Mouse (Mus musculus): ENCODE measurements around the gene Aoah. TPM values are rescaled to one million over a fixed set of nuclear protein-coding genes. Genes with fewer than 3 reads are reported as not detected.
A peak's percentile ranks its signal among the peaks of the same experiment; 100 is the strongest.

The Aoah gene
- polyA plus RNA-seq, 1 experiment from 2014 or later, result 2.0 TPM

DNA sequence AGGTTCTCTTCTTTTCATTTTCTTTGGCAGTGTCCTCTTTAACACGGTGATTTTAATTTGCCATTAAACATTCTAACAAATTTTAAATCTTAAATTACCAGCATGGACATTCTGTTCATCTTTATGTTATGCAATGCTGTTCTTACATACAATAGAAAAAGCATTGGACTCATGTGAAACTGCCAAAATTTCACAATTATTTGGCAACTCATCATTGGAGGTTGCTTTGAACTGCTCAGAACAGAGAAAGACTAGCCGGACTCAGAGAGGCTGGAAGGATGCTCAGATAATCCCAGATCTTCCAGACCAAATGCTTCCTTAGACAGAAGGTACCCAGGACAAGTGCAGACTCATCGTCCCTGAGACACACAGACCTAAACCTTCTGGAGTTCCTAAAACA, 126.5 kb downstream of the Aoah start:
- Histone ChIP-seq H3K27ac (no peak overlapping the region), H3K27me3 (no peaks in the 10 kb centered on the region), H3K4me2 (no peak overlapping the region), H3K9me3 (replicated peaks) (no peaks in the 10 kb centered on the region), H3K9ac (no peak overlapping the region), H3K4me3 (replicated peaks) (no peak overlapping the region), H3K4me1 (no peaks in the 10 kb centered on the region), H3K36me3 (no peaks in the 10 kb centered on the region)
- no peak for ATAC-seq (replicated peaks; ENCODE audit: low FRiP score)
- 85% methylated on average over 3 of the region's 3 CpGs for WGBS

DNA sequence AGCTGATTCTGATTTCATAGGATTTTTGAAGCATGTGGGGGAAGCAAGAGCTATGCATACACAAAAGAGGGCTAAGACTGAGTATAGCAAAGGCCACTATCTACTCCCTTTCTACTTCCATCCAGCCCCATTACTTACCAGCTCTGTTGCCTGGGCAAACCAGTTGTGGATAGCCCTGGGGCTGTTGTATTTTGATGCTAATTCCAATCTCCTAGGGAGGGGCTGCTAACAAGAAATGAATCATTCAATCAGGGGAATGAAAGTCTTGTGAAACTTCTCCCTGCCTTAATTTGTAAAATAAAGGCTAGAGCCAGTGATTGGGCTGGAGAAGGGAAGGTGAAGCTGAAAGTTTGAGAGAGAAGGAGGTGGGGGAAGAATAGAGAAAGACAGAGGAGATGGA, 142.1 kb downstream of the Aoah start:
- Histone ChIP-seq H3K36me3 (no peaks in the 10 kb centered on the region), H3K4me2 (no peak overlapping the region), H3K27me3 (no peaks in the 10 kb centered on the region), H3K9ac (no peak overlapping the region), H3K4me1 (no peaks in the 10 kb centered on the region), H3K9me3 (replicated peaks) (no peaks in the 10 kb centered on the region), H3K27ac (no peak overlapping the region), H3K4me3 (replicated peaks) (no peak overlapping the region)
- no peak for ATAC-seq (replicated peaks; ENCODE audit: low FRiP score)

DNA sequence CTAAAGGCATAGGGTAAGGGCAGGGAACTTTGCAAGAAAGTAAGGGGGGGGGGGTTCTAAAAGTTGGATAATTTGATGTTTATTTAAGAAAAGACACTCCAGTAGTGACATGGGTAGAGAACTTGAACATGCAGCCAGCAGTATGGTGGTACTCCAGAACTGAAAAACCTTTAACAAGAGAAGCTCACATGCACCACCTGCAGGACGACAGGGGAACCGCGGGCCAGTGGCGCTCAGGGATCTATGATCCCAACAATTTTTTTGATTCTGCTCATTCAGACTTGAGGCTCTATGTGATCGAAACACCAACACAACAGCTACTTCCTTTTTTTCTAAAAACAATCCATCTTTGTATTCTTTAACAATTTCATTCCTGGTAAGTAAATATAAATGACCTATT, 143.5 kb downstream of the Aoah start:
- Histone ChIP-seq H3K4me1 (no peaks in the 10 kb centered on the region), H3K9ac (no peak overlapping the region), H3K4me3 (replicated peaks) (no peak overlapping the region), H3K36me3 (no peaks in the 10 kb centered on the region), H3K9me3 (replicated peaks) (no peaks in the 10 kb centered on the region), H3K4me2 (no peak overlapping the region), H3K27ac (no peak overlapping the region), H3K27me3 (no peaks in the 10 kb centered on the region)
- ATAC-seq (replicated peaks; ENCODE audit: low FRiP score), result 0 out of 2 replicates have a peak, but pooled peaks have one; percentile 25
- WGBS, result 37% methylated on average over 5 of the region's 5 CpGs

DNA sequence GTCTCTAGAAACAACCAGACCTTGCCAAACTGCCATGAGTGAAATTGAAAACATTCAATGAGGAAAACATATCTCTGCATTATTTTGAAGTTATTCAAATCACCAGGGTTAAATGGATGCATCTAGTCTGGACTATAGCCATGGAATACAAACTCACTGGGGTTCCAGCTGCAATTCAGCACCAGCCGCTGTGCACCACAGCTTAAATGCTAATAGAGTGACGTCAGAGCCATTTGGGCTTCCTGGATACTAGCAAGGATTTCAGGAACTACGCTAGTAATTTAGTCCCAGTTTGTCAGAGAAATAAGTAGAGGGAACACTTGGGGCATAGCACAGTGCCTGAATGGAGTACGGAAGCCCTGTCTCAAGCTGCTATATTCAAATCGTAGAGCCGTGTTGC, 145.2 kb downstream of the Aoah start:
- ATAC-seq (replicated peaks; ENCODE audit: low FRiP score), result no peak; the same call in 1 of the 2 replicates
- Histone ChIP-seq H3K4me2 (no peak overlapping the region), H3K36me3 (no peaks in the 10 kb centered on the region), H3K27ac (no peak overlapping the region), H3K9ac (no peak overlapping the region), H3K27me3 (no peaks in the 10 kb centered on the region), H3K4me3 (replicated peaks) (no peak overlapping the region), H3K9me3 (replicated peaks) (no peaks in the 10 kb centered on the region), H3K4me1 (no peaks in the 10 kb centered on the region)
- WGBS, result 79% methylated on average over 6 of the region's 6 CpGs

DNA sequence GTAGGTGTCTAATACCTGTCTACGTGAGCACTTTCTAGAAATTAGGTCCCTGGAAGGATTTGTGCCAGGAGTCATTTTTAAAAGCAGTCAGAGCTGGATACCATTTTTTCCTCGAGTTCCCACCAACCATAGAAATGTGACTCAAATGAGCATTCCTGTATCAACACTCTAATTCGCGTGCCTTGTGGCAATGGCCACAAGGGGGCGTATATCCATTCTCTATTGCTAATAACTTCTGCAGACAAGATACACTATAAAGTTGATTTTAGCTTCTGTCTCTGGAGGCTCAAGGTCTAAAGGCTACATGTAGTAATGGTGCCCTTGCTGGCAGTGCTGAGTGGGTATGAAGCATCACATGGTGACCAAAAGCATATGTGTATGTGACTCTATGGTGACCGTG, 146.5 kb downstream of the Aoah start:
- 62% methylated on average over 6 of the region's 6 CpGs for WGBS
- no peak overlapping the region for H3K27ac ChIP-seq
- H3K4me1 ChIP-seq, result no peaks in the 10 kb centered on the region
- H3K4me2 ChIP-seq, result no peak overlapping the region
- H3K27me3 ChIP-seq, result no peaks in the 10 kb centered on the region
- no peak overlapping the region for H3K9ac ChIP-seq
- H3K36me3 ChIP-seq, result no peaks in the 10 kb centered on the region
- H3K4me3 ChIP-seq (replicated peaks), result no peak overlapping the region
- H3K9me3 ChIP-seq (replicated peaks), result no peaks in the 10 kb centered on the region
- no peak for ATAC-seq (replicated peaks; ENCODE audit: low FRiP score)

DNA sequence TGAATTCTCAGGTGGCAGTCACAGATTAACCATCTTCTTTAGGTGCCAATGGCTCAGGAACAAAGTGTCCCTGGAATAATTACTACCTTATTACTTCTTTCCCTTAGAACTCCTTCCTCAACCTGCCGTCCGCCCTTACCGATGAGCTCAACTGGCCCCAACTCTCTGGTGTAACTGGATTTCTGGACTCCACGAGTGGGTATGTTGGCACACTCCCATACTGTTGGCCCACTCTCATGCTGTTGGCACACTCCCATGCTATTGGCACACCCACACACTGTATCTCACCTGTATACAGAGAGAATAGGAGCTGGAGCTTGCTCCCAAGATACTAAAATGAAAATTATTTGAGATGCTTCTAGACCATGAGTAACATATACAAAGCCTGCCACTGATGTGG, 147.8 kb downstream of the Aoah start:
- Histone ChIP-seq H3K36me3 (no peaks in the 10 kb centered on the region), H3K4me2 (no peak overlapping the region), H3K27ac (no peak overlapping the region), H3K9ac (no peak overlapping the region), H3K4me1 (no peaks in the 10 kb centered on the region), H3K27me3 (no peaks in the 10 kb centered on the region), H3K9me3 (replicated peaks) (no peaks in the 10 kb centered on the region), H3K4me3 (replicated peaks) (no peak overlapping the region)
- ATAC-seq (replicated peaks; ENCODE audit: low FRiP score), result no peak
- 91% methylated on average over 4 of the region's 4 CpGs for WGBS

DNA sequence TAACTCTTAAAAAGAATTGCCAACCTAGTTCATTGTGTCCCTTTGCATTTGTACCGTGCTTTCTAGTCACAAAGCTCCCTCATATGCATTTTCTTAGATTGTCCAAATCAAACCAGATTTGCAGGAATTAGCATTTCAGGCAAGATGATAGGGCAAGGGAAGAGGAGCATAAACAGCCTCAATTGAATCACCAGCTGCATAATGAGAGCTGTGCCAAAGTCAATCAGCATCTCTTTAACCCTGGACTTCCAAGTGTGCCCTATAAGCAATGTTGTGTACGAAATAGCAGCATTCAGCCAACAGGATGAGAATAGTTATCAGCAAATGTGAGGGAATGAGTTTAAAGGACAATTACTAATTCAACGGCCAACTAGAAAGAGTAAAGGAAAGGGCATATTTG, 169.2 kb downstream of the Aoah start:
- ATAC-seq (replicated peaks; ENCODE audit: low FRiP score), result no peak
- Histone ChIP-seq H3K4me2 (no peak overlapping the region), H3K4me1 (no peaks in the 10 kb centered on the region), H3K27ac (no peak overlapping the region), H3K9me3 (replicated peaks) (no peaks in the 10 kb centered on the region), H3K4me3 (replicated peaks) (no peak overlapping the region), H3K27me3 (no peaks in the 10 kb centered on the region), H3K9ac (no peak overlapping the region), H3K36me3 (no peaks in the 10 kb centered on the region)
- 87% methylated on average over 3 of the region's 3 CpGs for WGBS

DNA sequence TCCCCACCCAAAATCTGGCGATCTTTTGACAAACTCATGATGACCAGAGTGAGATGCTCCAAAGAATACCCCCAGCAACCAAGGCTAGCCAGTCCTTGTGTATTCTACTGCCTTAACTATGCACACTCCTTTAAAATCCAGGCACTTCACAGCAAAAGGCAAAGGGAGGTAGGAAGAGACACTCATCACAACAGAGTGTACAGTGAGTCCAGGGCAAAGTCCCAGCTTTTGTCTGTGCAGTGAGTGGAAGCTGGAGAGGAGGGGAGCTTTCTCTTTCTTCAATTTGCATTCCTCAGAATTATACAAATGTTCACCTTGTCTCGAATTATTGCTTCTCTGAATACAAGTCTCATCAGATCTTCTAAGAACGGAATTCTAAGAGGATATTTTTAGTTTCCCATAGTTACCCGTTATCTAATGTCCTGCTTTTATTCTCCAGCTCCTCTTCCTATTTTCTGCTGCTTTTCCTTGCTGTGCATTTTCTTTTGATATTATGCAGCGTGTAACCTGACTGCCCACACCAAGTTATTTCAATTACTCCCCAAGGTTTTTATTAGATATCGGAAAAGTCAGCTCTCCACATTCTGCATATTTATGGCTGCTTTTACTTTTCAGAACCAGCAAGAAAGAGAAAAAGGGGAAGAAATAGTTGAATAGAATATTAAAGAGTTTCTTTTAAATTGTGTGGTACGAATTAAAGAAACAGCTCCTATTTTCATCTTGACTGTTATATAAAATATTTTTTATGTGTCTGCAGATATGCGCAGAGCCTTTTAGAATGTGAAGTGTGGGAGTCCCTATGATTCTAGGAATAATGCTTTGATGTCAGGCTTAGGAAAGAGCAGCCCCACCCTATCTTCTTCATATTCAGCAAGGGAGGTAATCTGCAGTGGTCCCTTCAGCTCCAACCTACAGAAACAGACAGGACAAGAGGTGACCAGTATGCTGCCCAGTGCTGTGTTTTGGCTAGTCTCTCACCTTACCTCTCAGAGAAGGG, 187.6 kb downstream of the Aoah start:
- no peaks in the 10 kb centered on the region for H3K36me3 ChIP-seq
- no peaks in the 10 kb centered on the region for H3K27me3 ChIP-seq
- H3K9me3 ChIP-seq (replicated peaks), result no peaks in the 10 kb centered on the region
- H3K4me2 ChIP-seq, result no peak overlapping the region
- H3K4me3 ChIP-seq (replicated peaks), result no peak overlapping the region
- H3K4me1 ChIP-seq, result no peaks in the 10 kb centered on the region
- no peak overlapping the region for H3K27ac ChIP-seq
- ATAC-seq (replicated peaks; ENCODE audit: low FRiP score), result no peak
- 89% methylated on average over 8 of the region's 8 CpGs for WGBS
- no peak overlapping the region for H3K9ac ChIP-seq

DNA sequence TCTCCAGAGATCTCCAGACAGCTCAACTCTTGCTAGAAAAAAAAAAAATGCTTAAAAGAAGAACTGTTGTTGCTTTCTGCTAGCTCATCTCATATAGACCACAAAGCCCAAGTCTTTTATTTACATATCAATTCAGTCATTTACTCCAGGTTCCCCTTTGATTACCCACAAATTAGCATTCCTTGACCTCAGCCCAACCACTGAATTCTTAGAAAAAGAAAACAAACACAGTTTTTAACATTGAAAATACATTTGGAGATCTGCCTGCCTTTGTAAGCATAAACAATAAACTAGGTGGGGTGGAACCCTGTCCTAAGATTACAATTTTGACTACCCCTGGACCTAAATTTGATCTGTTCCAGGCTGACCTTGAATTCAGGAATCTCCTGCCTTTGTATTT, 191.6 kb downstream of the Aoah start:
- H3K9me3 ChIP-seq (replicated peaks), result no peaks in the 10 kb centered on the region
- H3K4me1 ChIP-seq, result no peaks in the 10 kb centered on the region
- H3K9ac ChIP-seq, result no peak overlapping the region
- H3K27ac ChIP-seq, result no peak overlapping the region
- no peak overlapping the region for H3K4me3 ChIP-seq (replicated peaks)
- ATAC-seq (replicated peaks; ENCODE audit: low FRiP score), result no peak
- H3K27me3 ChIP-seq, result no peaks in the 10 kb centered on the region
- H3K4me2 ChIP-seq, result no peak overlapping the region
- H3K36me3 ChIP-seq, result no peaks in the 10 kb centered on the region

DNA sequence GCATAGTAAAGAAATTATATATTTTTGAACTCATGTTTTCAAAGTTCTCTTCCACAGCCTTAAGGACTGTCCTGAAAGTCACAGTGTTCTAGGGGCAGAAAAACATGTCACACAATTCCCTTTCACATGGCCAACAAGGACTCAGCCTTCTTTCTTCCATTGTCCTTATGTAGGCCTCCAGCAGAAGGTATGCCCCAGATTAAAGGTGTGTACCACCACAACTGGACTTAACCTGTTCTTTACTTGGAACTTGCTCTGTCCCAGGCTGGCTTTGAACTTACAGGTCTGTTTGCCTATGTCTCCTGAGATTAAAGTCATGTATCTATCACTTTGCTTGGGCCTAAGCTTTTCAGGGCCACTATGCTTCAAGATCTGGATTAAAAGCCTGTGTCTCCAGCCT, 192.0 kb downstream of the Aoah start:
- Histone ChIP-seq H3K9ac (no peak overlapping the region), H3K36me3 (no peaks in the 10 kb centered on the region), H3K27me3 (no peaks in the 10 kb centered on the region), H3K4me1 (no peaks in the 10 kb centered on the region), H3K4me2 (no peak overlapping the region), H3K27ac (no peak overlapping the region), H3K4me3 (replicated peaks) (no peak overlapping the region), H3K9me3 (replicated peaks) (no peaks in the 10 kb centered on the region)
- ATAC-seq (replicated peaks; ENCODE audit: low FRiP score), result no peak

DNA sequence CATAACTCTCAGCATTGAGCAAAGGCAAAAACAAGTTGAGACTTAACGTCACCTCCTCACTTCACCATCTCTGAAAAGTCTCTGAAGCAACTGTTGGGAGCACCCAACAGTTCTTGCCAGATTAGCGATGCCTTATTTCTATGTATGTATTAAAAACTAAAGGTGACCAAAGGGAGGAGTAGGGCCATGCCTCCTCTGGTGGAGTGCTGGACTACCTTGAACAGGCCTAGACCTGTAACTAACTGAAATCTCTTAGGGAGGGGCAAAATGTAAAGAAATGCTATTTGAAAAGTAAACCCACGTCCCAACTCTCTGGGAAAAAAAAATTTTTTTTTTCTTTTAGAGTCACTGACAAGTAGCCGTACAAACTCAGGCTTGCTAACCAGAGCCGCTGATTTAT, 211.3 kb downstream of the Aoah start:
- H3K36me3 ChIP-seq, result no peaks in the 10 kb centered on the region
- H3K4me2 ChIP-seq, result no peak overlapping the region
- H3K4me3 ChIP-seq (replicated peaks), result no peak overlapping the region
- no peak overlapping the region for H3K27ac ChIP-seq
- no peaks in the 10 kb centered on the region for H3K27me3 ChIP-seq
- no peaks in the 10 kb centered on the region for H3K9me3 ChIP-seq (replicated peaks)
- no peak overlapping the region for H3K9ac ChIP-seq
- ATAC-seq (replicated peaks; ENCODE audit: low FRiP score), result no peak
- H3K4me1 ChIP-seq, result no peaks in the 10 kb centered on the region
- 92% methylated on average over 5 of the region's 5 CpGs for WGBS

DNA sequence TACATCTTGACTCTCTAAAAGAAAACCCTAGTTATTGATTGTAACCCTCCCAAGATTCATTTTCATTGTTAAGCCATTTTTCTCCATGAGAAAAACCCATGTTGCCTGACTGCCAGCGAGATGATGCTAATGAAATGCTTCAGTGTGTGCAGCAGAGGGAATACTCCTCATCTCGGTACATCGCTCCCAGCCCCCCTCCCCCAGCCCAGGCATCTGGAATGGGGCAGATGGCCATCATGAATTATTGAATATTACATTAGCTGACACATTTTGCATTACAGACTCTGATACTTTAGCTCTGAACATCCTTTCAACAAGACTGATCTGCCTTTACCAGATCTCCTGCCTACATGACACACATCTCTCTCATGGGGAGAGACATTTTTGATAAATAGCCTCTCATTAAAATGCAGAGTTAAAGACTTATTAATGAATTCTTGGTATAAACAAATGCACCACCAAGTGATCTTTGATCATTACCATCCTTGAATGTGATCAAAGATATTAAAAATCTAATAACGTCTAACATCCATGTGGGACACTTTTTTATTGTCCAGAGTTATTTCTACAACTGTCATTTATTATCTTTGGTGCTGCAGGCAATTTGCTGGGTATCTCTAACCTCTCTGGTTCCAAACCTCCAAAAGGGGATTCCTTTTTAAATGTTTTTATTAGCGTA, 211.9 kb downstream of the Aoah start:
- H3K4me3 ChIP-seq (replicated peaks), result no peak overlapping the region
- H3K4me2 ChIP-seq, result no peak overlapping the region
- no peaks in the 10 kb centered on the region for H3K9me3 ChIP-seq (replicated peaks)
- H3K27me3 ChIP-seq, result no peaks in the 10 kb centered on the region
- no peak overlapping the region for H3K9ac ChIP-seq
- no peaks in the 10 kb centered on the region for H3K4me1 ChIP-seq
- WGBS, result 80% methylated on average over 5 of the region's 5 CpGs
- no peak for ATAC-seq (replicated peaks; ENCODE audit: low FRiP score)
- no peak overlapping the region for H3K27ac ChIP-seq
- H3K36me3 ChIP-seq, result no peaks in the 10 kb centered on the region
